Mouse (Mus musculus): ENCODE measurements around the gene Gm20388. TPM values are rescaled to one million over a fixed set of nuclear protein-coding genes. Genes with fewer than 3 reads are reported as not detected.

Gene Gm20388
- polyA plus RNA-seq, 1 experiment from 2014 or later = not detected

GRCm38 (mm10) chr8:120441637-120442036, 531.0 kb downstream of the Gm20388 start:
- 58% methylated on average over 6 of the region's 6 CpGs for WGBS
- Histone ChIP-seq H3K27ac (replicated peaks in 1 of 2; ENCODE audit: control insufficient read depth in 1 of 2, insufficient read depth in 1 of 2, low read depth in 2 of 2, low read length in 2 of 2) (no peak overlapping the region), H3K4me2 (ENCODE audit: low read length) (no peak overlapping the region), H3K27me3 (ENCODE audit: control insufficient read depth, insufficient read depth, low read length) (no peaks in the 10 kb centered on the region), H3K9ac (ENCODE audit: low read length) (no peak overlapping the region), H3K36me3 (ENCODE audit: control insufficient read depth, insufficient read depth, low read length) (no peaks in the 10 kb centered on the region), H3K4me1 (ENCODE audit: control insufficient read depth in 2 of 2, insufficient read depth in 2 of 2, low read length in 2 of 2) (peaks cover 22 to 28% of the 10 kb centered on the region in 2 experiments), H3K4me3 (ENCODE audit: control insufficient read depth in 1 of 2, insufficient read depth in 1 of 2, low read depth in 1 of 2, low read length in 2 of 2) (no peak overlapping the region), H3K9me3 (ENCODE audit: control insufficient read depth, low read length) (no peaks in the 10 kb centered on the region)
- no peak for ATAC-seq (ENCODE audit: insufficient number of reproducible peaks, insufficient read depth, low FRiP score, low read depth)

GRCm38 (mm10) chr8:120442306-120443003, 531.8 kb downstream of the Gm20388 start:
- no peaks in the 10 kb centered on the region for H3K36me3 ChIP-seq (ENCODE audit: control insufficient read depth, insufficient read depth, low read length)
- peaks cover 22 to 25% of the 10 kb centered on the region in 2 experiments for H3K4me1 ChIP-seq (ENCODE audit: control insufficient read depth in 2 of 2, insufficient read depth in 2 of 2, low read length in 2 of 2)
- no peaks in the 10 kb centered on the region for H3K27me3 ChIP-seq (ENCODE audit: control insufficient read depth, insufficient read depth, low read length)
- H3K27ac ChIP-seq (replicated peaks in 1 of 2; ENCODE audit: control insufficient read depth in 1 of 2, insufficient read depth in 1 of 2, low read depth in 2 of 2, low read length in 2 of 2) = no peak overlapping the region
- no peak overlapping the region for H3K4me3 ChIP-seq (ENCODE audit: control insufficient read depth in 1 of 2, insufficient read depth in 1 of 2, low read depth in 1 of 2, low read length in 2 of 2)
- no peaks in the 10 kb centered on the region for H3K9me3 ChIP-seq (ENCODE audit: control insufficient read depth, low read length)
- H3K9ac ChIP-seq (ENCODE audit: low read length) = no peak overlapping the region
- 25% methylated on average over 4 of the region's 4 CpGs for WGBS
- no peak; the same call in 1 of the 2 replicates for ATAC-seq (ENCODE audit: insufficient number of reproducible peaks, insufficient read depth, low FRiP score, low read depth)
- no peak overlapping the region; the same call in 1 of the 2 replicates for H3K4me2 ChIP-seq (ENCODE audit: low read length)

- Histone ChIP-seq H3K4me3 (ENCODE audit: control insufficient read depth in 1 of 2, insufficient read depth in 1 of 2, low read depth in 1 of 2, low read length in 2 of 2) (no peak overlapping the region), H3K36me3 (ENCODE audit: control insufficient read depth, insufficient read depth, low read length) (no peaks in the 10 kb centered on the region), H3K27me3 (ENCODE audit: control insufficient read depth, insufficient read depth, low read length) (no peaks in the 10 kb centered on the region), H3K4me2 (ENCODE audit: low read length) (no peak overlapping the region), H3K9ac (ENCODE audit: low read length) (no peak overlapping the region), H3K9me3 (ENCODE audit: control insufficient read depth, low read length) (no peaks in the 10 kb centered on the region), H3K4me1 (ENCODE audit: control insufficient read depth in 2 of 2, insufficient read depth in 2 of 2, low read length in 2 of 2) (peaks cover 29 to 34% of the 10 kb centered on the region in 2 experiments), H3K27ac (replicated peaks in 1 of 2; ENCODE audit: control insufficient read depth in 1 of 2, insufficient read depth in 1 of 2, low read depth in 2 of 2, low read length in 2 of 2) (no peak overlapping the region)
- ATAC-seq (ENCODE audit: insufficient number of reproducible peaks, insufficient read depth, low FRiP score, low read depth) = no peak
- WGBS = 71% methylated on average over 10 of the region's 10 CpGs
Observed at GRCm38 (mm10) chr8:120445249-120445648, 534.6 kb downstream of the Gm20388 start.

- no peak overlapping the region for H3K9ac ChIP-seq (ENCODE audit: low read length)
- no peak overlapping the region for H3K4me3 ChIP-seq (ENCODE audit: control insufficient read depth in 1 of 2, insufficient read depth in 1 of 2, low read depth in 1 of 2, low read length in 2 of 2)
- no peak for ATAC-seq (ENCODE audit: insufficient number of reproducible peaks, insufficient read depth, low FRiP score, low read depth)
- H3K4me1 ChIP-seq (ENCODE audit: control insufficient read depth in 2 of 2, insufficient read depth in 2 of 2, low read length in 2 of 2) = peaks cover 12 to 16% of the 10 kb centered on the region in 2 experiments
- H3K27ac ChIP-seq (replicated peaks in 1 of 2; ENCODE audit: control insufficient read depth in 1 of 2, insufficient read depth in 1 of 2, low read depth in 2 of 2, low read length in 2 of 2) = no peak overlapping the region
- 82% methylated on average over 6 of the region's 6 CpGs for WGBS
- H3K27me3 ChIP-seq (ENCODE audit: control insufficient read depth, insufficient read depth, low read length) = no peaks in the 10 kb centered on the region
- H3K36me3 ChIP-seq (ENCODE audit: control insufficient read depth, insufficient read depth, low read length) = no peaks in the 10 kb centered on the region
- no peaks in the 10 kb centered on the region for H3K9me3 ChIP-seq (ENCODE audit: control insufficient read depth, low read length)
- H3K4me2 ChIP-seq (ENCODE audit: low read length) = no peak overlapping the region
Observed at GRCm38 (mm10) chr8:120448131-120448530, 537.5 kb downstream of the Gm20388 start.

- Histone ChIP-seq H3K36me3 (ENCODE audit: control insufficient read depth, insufficient read depth, low read length) (no peaks in the 10 kb centered on the region), H3K9ac (ENCODE audit: low read length) (no peak overlapping the region), H3K27me3 (ENCODE audit: control insufficient read depth, insufficient read depth, low read length) (no peaks in the 10 kb centered on the region), H3K4me2 (ENCODE audit: low read length) (no peak overlapping the region), H3K4me3 (ENCODE audit: control insufficient read depth in 1 of 2, insufficient read depth in 1 of 2, low read depth in 1 of 2, low read length in 2 of 2) (no peak overlapping the region), H3K4me1 (ENCODE audit: control insufficient read depth in 2 of 2, insufficient read depth in 2 of 2, low read length in 2 of 2) (peaks cover 17 to 20% of the 10 kb centered on the region in 2 experiments), H3K27ac (replicated peaks in 1 of 2; ENCODE audit: control insufficient read depth in 1 of 2, insufficient read depth in 1 of 2, low read depth in 2 of 2, low read length in 2 of 2) (no peak overlapping the region), H3K9me3 (ENCODE audit: control insufficient read depth, low read length) (no peaks in the 10 kb centered on the region)
- no peak for ATAC-seq (ENCODE audit: insufficient number of reproducible peaks, insufficient read depth, low FRiP score, low read depth)
- WGBS = 86% methylated on average over 4 of the region's 4 CpGs
Observed at GRCm38 (mm10) chr8:120449139-120449538, 538.5 kb downstream of the Gm20388 start.

GRCm38 (mm10) chr8:120449608-120450031, 539.0 kb downstream of the Gm20388 start:
- no peak for ATAC-seq (ENCODE audit: insufficient number of reproducible peaks, insufficient read depth, low FRiP score, low read depth)

GRCm38 (mm10) chr8:120452111-120452510, 541.5 kb downstream of the Gm20388 start:
- no peak for ATAC-seq (ENCODE audit: insufficient number of reproducible peaks, insufficient read depth, low FRiP score, low read depth)
- peaks cover 25 to 29% of the 10 kb centered on the region in 2 experiments for H3K4me1 ChIP-seq (ENCODE audit: control insufficient read depth in 2 of 2, insufficient read depth in 2 of 2, low read length in 2 of 2)
- 70% methylated on average over 2 of the region's 2 CpGs for WGBS
- H3K4me3 ChIP-seq (ENCODE audit: control insufficient read depth in 1 of 2, insufficient read depth in 1 of 2, low read depth in 1 of 2, low read length in 2 of 2) = no peak overlapping the region
- H3K9ac ChIP-seq (ENCODE audit: low read length) = no peak overlapping the region
- H3K9me3 ChIP-seq (ENCODE audit: control insufficient read depth, low read length) = no peaks in the 10 kb centered on the region
- H3K36me3 ChIP-seq (ENCODE audit: control insufficient read depth, insufficient read depth, low read length) = no peaks in the 10 kb centered on the region
- H3K27ac ChIP-seq (replicated peaks in 1 of 2; ENCODE audit: control insufficient read depth in 1 of 2, insufficient read depth in 1 of 2, low read depth in 2 of 2, low read length in 2 of 2) = no peak overlapping the region
- no peaks in the 10 kb centered on the region for H3K27me3 ChIP-seq (ENCODE audit: control insufficient read depth, insufficient read depth, low read length)
- no peak overlapping the region for H3K4me2 ChIP-seq (ENCODE audit: low read length)

More at GRCm38 (mm10) chr8:120449608-120450031, 539.0 kb downstream of the Gm20388 start:
- 41% methylated on average over 17 of the region's 17 CpGs for WGBS
- no peaks in the 10 kb centered on the region for H3K36me3 ChIP-seq (ENCODE audit: control insufficient read depth, insufficient read depth, low read length)
- H3K9ac ChIP-seq (ENCODE audit: low read length) = peak overlapping the region; percentile 46
- H3K9me3 ChIP-seq (ENCODE audit: control insufficient read depth, low read length) = no peaks in the 10 kb centered on the region
- peak overlapping the region; percentile 24 for H3K4me2 ChIP-seq (ENCODE audit: low read length)
- H3K4me1 ChIP-seq (ENCODE audit: control insufficient read depth in 2 of 2, insufficient read depth in 2 of 2, low read length in 2 of 2) = peaks cover 21 to 25% of the 10 kb centered on the region in 2 experiments
- H3K4me3 ChIP-seq (ENCODE audit: control insufficient read depth in 1 of 2, insufficient read depth in 1 of 2, low read depth in 1 of 2, low read length in 2 of 2) = no peak overlapping the region
- H3K27ac ChIP-seq (replicated peaks in 1 of 2; ENCODE audit: control insufficient read depth in 1 of 2, insufficient read depth in 1 of 2, low read depth in 2 of 2, low read length in 2 of 2) = 0 out of 4 replicates have a peak overlapping the region, but pooled peaks of 1 of the 2 experiments have one; percentile 14
- no peaks in the 10 kb centered on the region for H3K27me3 ChIP-seq (ENCODE audit: control insufficient read depth, insufficient read depth, low read length)

Measured in heart, embryonic 14.5 days (tissue).